Mouse (Mus musculus): ENCODE results near the gene Chd3. TPM values are rescaled to one million over a fixed set of nuclear protein-coding genes. Genes with fewer than 3 reads are reported as not detected.

Gene Chd3
- polyA plus RNA-seq, 1 experiment from 2014 or later, result 5.7 TPM

GRCm38 (mm10) chr11:69413221-69414181 lies 44.3 kb upstream of the Chd3 start, which contains the start of gene Kdm6b:
TSS of gene Kdm6b (minus strand) at chr11:69413675.
- H3K4me3 ChIP-seq (ENCODE audit: low read depth, low read length), result peak within 1 kb of the TSS; percentile 24
- ATAC-seq (ENCODE audit: low read depth), result no peak
- H3K9ac ChIP-seq (ENCODE audit: low read depth, low read length), result peak within 1 kb of the TSS; percentile 35; the same call in 1 of the 2 replicates
- peaks cover 66% of the 10 kb centered on the region for H3K4me1 ChIP-seq (ENCODE audit: control insufficient read depth, low read depth, low read length)
- H3K27me3 ChIP-seq (ENCODE audit: control insufficient read depth, insufficient read depth, low read depth, low read length), result peaks cover 27% of the 10 kb centered on the region
- H3K4me2 ChIP-seq (ENCODE audit: low read depth, low read length), result peak within 1 kb of the TSS; percentile 100
- no peaks in the 10 kb centered on the region for H3K36me3 ChIP-seq (ENCODE audit: control insufficient read depth, insufficient read depth)
- H3K27ac ChIP-seq (ENCODE audit: low read length), result peak within 1 kb of the TSS; percentile 90
- WGBS (ENCODE audit: insufficient replicate concordance), result 40% methylated on average over 12 of the region's 12 CpGs
- H3K9me3 ChIP-seq (replicated peaks; ENCODE audit: control insufficient read depth, low read length), result no peaks in the 10 kb centered on the region

GRCm38 (mm10) chr11:69412548-69412947 lies 43.3 kb upstream of the Chd3 start:
- no peak for ATAC-seq (ENCODE audit: low read depth)
- Histone ChIP-seq H3K4me3 (ENCODE audit: low read depth, low read length) (no peak overlapping the region), H3K4me1 (ENCODE audit: control insufficient read depth, low read depth, low read length) (peaks cover 63% of the 10 kb centered on the region), H3K27me3 (ENCODE audit: control insufficient read depth, insufficient read depth, low read depth, low read length) (peaks cover 17% of the 10 kb centered on the region), H3K9ac (ENCODE audit: low read depth, low read length) (no peak overlapping the region), H3K36me3 (ENCODE audit: control insufficient read depth, insufficient read depth) (no peaks in the 10 kb centered on the region), H3K27ac (ENCODE audit: low read length) (peak overlapping the region; percentile 90), H3K9me3 (replicated peaks; ENCODE audit: control insufficient read depth, low read length) (no peaks in the 10 kb centered on the region), H3K4me2 (ENCODE audit: low read depth, low read length) (peak overlapping the region; percentile 100)
- 66% methylated on average over 7 of the region's 7 CpGs for WGBS (ENCODE audit: insufficient replicate concordance)

GRCm38 (mm10) chr11:69411538-69412203 lies 42.5 kb upstream of the Chd3 start:
- ATAC-seq (ENCODE audit: low read depth), result peak; percentile 14
- peak overlapping the region; percentile 100 for H3K4me2 ChIP-seq (ENCODE audit: low read depth, low read length)
- H3K9ac ChIP-seq (ENCODE audit: low read depth, low read length), result peak overlapping the region; percentile 75
- H3K4me3 ChIP-seq (ENCODE audit: low read depth, low read length), result peak overlapping the region; percentile 86
- peaks cover 8% of the 10 kb centered on the region for H3K27me3 ChIP-seq (ENCODE audit: control insufficient read depth, insufficient read depth, low read depth, low read length)
- under 1% methylated on average over 39 of the region's 39 CpGs for WGBS (ENCODE audit: insufficient replicate concordance)
- H3K36me3 ChIP-seq (ENCODE audit: control insufficient read depth, insufficient read depth), result no peaks in the 10 kb centered on the region
- no peaks in the 10 kb centered on the region for H3K9me3 ChIP-seq (replicated peaks; ENCODE audit: control insufficient read depth, low read length)
- peaks cover 56% of the 10 kb centered on the region for H3K4me1 ChIP-seq (ENCODE audit: control insufficient read depth, low read depth, low read length)
- peak overlapping the region; percentile 90 for H3K27ac ChIP-seq (ENCODE audit: low read length)

GRCm38 (mm10) chr11:69411073-69411535 lies 41.9 kb upstream of the Chd3 start:
- Histone ChIP-seq H3K4me1 (ENCODE audit: control insufficient read depth, low read depth, low read length) (peaks cover 54% of the 10 kb centered on the region), H3K9me3 (replicated peaks; ENCODE audit: control insufficient read depth, low read length) (no peaks in the 10 kb centered on the region), H3K27me3 (ENCODE audit: control insufficient read depth, insufficient read depth, low read depth, low read length) (0 out of 2 replicates have a peak, but pooled peaks cover 6% of the 10 kb centered on the region), H3K36me3 (ENCODE audit: control insufficient read depth, insufficient read depth) (peaks cover 5% of the 10 kb centered on the region; the same call in 1 of the 2 replicates), H3K4me3 (ENCODE audit: low read depth, low read length) (peak overlapping the region; percentile 86), H3K9ac (ENCODE audit: low read depth, low read length) (peak overlapping the region; percentile 75), H3K27ac (ENCODE audit: low read length) (peak overlapping the region; percentile 90), H3K4me2 (ENCODE audit: low read depth, low read length) (peak overlapping the region; percentile 100)
- ATAC-seq (ENCODE audit: low read depth), result peak; percentile 42
- 0% methylated on average over 26 of the region's 26 CpGs for WGBS (ENCODE audit: insufficient replicate concordance)

GRCm38 (mm10) chr11:69410310-69411072 lies 41.3 kb upstream of the Chd3 start:
- WGBS (ENCODE audit: insufficient replicate concordance), result under 1% methylated on average over 41 of the region's 41 CpGs
- Histone ChIP-seq H3K27me3 (ENCODE audit: control insufficient read depth, insufficient read depth, low read depth, low read length) (0 out of 2 replicates have a peak, but pooled peaks cover 3% of the 10 kb centered on the region), H3K9ac (ENCODE audit: low read depth, low read length) (peak overlapping the region; percentile 75), H3K4me1 (ENCODE audit: control insufficient read depth, low read depth, low read length) (peaks cover 54% of the 10 kb centered on the region), H3K4me3 (ENCODE audit: low read depth, low read length) (peak overlapping the region; percentile 86), H3K36me3 (ENCODE audit: control insufficient read depth, insufficient read depth) (peaks cover 10% of the 10 kb centered on the region; the same call in 1 of the 2 replicates), H3K4me2 (ENCODE audit: low read depth, low read length) (peak overlapping the region; percentile 100), H3K9me3 (replicated peaks; ENCODE audit: control insufficient read depth, low read length) (no peaks in the 10 kb centered on the region), H3K27ac (ENCODE audit: low read length) (peak overlapping the region; percentile 90)
- ATAC-seq (ENCODE audit: low read depth), result no peak

- H3K4me1 ChIP-seq (ENCODE audit: control insufficient read depth, low read depth, low read length), result peaks cover 54% of the 10 kb centered on the region
- peak overlapping the region; percentile 86 for H3K4me3 ChIP-seq (ENCODE audit: low read depth, low read length)
- H3K4me2 ChIP-seq (ENCODE audit: low read depth, low read length), result peak overlapping the region; percentile 100
- H3K9me3 ChIP-seq (replicated peaks; ENCODE audit: control insufficient read depth, low read length), result no peaks in the 10 kb centered on the region
- ATAC-seq (ENCODE audit: low read depth), result no peak
- no peaks in the 10 kb centered on the region for H3K27me3 ChIP-seq (ENCODE audit: control insufficient read depth, insufficient read depth, low read depth, low read length)
- peak overlapping the region; percentile 90 for H3K27ac ChIP-seq (ENCODE audit: low read length)
- H3K9ac ChIP-seq (ENCODE audit: low read depth, low read length), result peak overlapping the region; percentile 75
- peaks cover 10% of the 10 kb centered on the region; the same call in 1 of the 2 replicates for H3K36me3 ChIP-seq (ENCODE audit: control insufficient read depth, insufficient read depth)
- WGBS (ENCODE audit: insufficient replicate concordance), result 0% methylated on average over 18 of the region's 18 CpGs
These were observed 40.8 kb upstream of the Chd3 start for GRCm38 (mm10) chr11:69410045-69410309.

GRCm38 (mm10) chr11:69409378-69410044 lies 40.3 kb upstream of the Chd3 start:
- H3K27me3 ChIP-seq (ENCODE audit: control insufficient read depth, insufficient read depth, low read depth, low read length), result no peaks in the 10 kb centered on the region
- peak overlapping the region; percentile 75 for H3K9ac ChIP-seq (ENCODE audit: low read depth, low read length)
- H3K4me1 ChIP-seq (ENCODE audit: control insufficient read depth, low read depth, low read length), result peaks cover 54% of the 10 kb centered on the region
- under 1% methylated on average over 42 of the region's 46 CpGs for WGBS (ENCODE audit: insufficient replicate concordance)
- peak overlapping the region; percentile 86 for H3K4me3 ChIP-seq (ENCODE audit: low read depth, low read length)
- H3K27ac ChIP-seq (ENCODE audit: low read length), result peak overlapping the region; percentile 90
- no peaks in the 10 kb centered on the region for H3K9me3 ChIP-seq (replicated peaks; ENCODE audit: control insufficient read depth, low read length)
- ATAC-seq (ENCODE audit: low read depth), result peak; percentile 22
- peaks cover 10% of the 10 kb centered on the region for H3K36me3 ChIP-seq (ENCODE audit: control insufficient read depth, insufficient read depth)
- H3K4me2 ChIP-seq (ENCODE audit: low read depth, low read length), result peak overlapping the region; percentile 100

All from liver, embryonic 16.5 days (tissue).